Mouse (Mus musculus) bone marrow, adult 2 months (tissue): ENCODE measurements around the gene Epha3. TPM values are rescaled to one million over a fixed set of nuclear protein-coding genes. Genes with fewer than 3 reads are reported as not detected.

ENCODE experiments used
- H3K27ac ChIP-seq: fragments of 200-500 bp; 2 replicates; pipeline ENCODE4 v1.5.1; 2012; ENCODE audit warnings: low read depth, mild to moderate bottlenecking, control low read depth, inconsistent platforms, low read length; ENCODE audit not compliant: control insufficient read depth, poor library complexity, insufficient read depth
- H3K4me1 ChIP-seq: fragments of 200-500 bp; 2 replicates; pipeline ENCODE4 v1.6.1; 2011; ENCODE audit warnings: low read length; ENCODE audit not compliant: control insufficient read depth, insufficient read depth
- H3K4me3 ChIP-seq: fragments of 200-500 bp; replicated peaks from 2 replicates; pipeline ENCODE3; 2011; ENCODE audit warnings: mild to moderate bottlenecking, low read depth, low read length, control low read depth; ENCODE audit not compliant: control insufficient read depth
- CTCF ChIP-seq: fragments of 200-500 bp; IDR thresholded peaks from 2 replicates; pipeline ENCODE4 v1.5.1; 2011; ENCODE audit warnings: low read length, control low read depth; ENCODE audit not compliant: control insufficient read depth, insufficient read depth
- POLR2A ChIP-seq: fragments of 200-500 bp; IDR thresholded peaks from 2 replicates; pipeline ENCODE4 v1.6.1; 2011; ENCODE audit warnings: low read depth, mild to moderate bottlenecking, control low read depth, low read length, borderline replicate concordance; ENCODE audit not compliant: control insufficient read depth
- WGBS: fragments of 180-500 bp; shearing (Covaris S2); methylation state at CpG from one replicate; pipeline ENCODE4 v1.1.7; 2018; 5-methylcytosine and 5-hydroxymethylcytosine counted together
- polyA plus RNA-seq: library from polyadenylated mRNA; stranded (reverse); fragments of >200 nt; gene quantifications from 2 replicates; pipeline ENCODE4 v1.2.4, GENCODE M21; 2011; ENCODE audit warnings: low replicate concordance; ENCODE audit not compliant: missing spikeins, insufficient read depth, insufficient read length

Gene Epha3
- polyA plus RNA-seq, 1 experiment, result 0.45 TPM

DNA sequence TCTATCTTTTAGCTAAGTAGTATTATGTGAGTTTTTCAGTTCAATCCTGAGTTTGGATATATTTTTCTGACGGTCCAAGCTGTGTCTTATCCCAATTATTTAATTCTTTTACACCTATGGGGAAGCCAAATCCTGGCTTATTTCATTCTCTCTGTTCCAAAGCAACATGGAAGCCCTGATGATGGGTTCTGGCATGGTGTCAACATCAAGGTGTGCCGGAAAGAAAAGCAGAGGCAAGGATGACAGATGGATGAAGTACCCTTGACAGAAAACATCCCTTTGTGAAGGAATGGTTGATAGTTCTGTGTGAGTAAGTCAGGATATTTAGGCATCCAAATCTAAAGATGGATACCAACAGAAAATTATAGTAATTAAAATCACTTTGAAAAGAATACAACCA is 21.1 kb downstream of the Epha3 start:
- WGBS, result 73% methylated on average over 2 of the region's 2 CpGs
- TF ChIP-seq POLR2A, result no peak
- no peak for TF ChIP-seq CTCF
- Histone ChIP-seq H3K4me1 (no peaks in the 10 kb centered on the region), H3K27ac (no peak overlapping the region), H3K4me3 (no peak overlapping the region)

- Histone ChIP-seq H3K4me3 (no peak overlapping the region), H3K4me1 (no peaks in the 10 kb centered on the region), H3K27ac (no peak overlapping the region)
- no peak for TF ChIP-seq CTCF
- TF ChIP-seq POLR2A, result no peak
These were observed 26.5 kb downstream of the Epha3 start for GRCm38 (mm10) chr16:63837466-63837865.

GRCm38 (mm10) chr16:63821164-63821563 is 42.8 kb downstream of the Epha3 start:
- Histone ChIP-seq H3K27ac (no peak overlapping the region), H3K4me1 (no peaks in the 10 kb centered on the region)

GRCm38 (mm10) chr16:63817606-63818005 is 46.4 kb downstream of the Epha3 start:
- no peaks in the 10 kb centered on the region for H3K4me1 ChIP-seq
- WGBS, result 68% methylated on average over 6 of the region's 6 CpGs
- no peak overlapping the region for H3K4me3 ChIP-seq
- no peak overlapping the region for H3K27ac ChIP-seq
- TF ChIP-seq CTCF, result no peak
- no peak for TF ChIP-seq POLR2A

More at GRCm38 (mm10) chr16:63821164-63821563, 42.8 kb downstream of the Epha3 start:
- WGBS, result 63% methylated on average over 2 of the region's 2 CpGs
- H3K4me3 ChIP-seq, result no peak overlapping the region
- TF ChIP-seq CTCF, result no peak
- no peak for TF ChIP-seq POLR2A

DNA sequence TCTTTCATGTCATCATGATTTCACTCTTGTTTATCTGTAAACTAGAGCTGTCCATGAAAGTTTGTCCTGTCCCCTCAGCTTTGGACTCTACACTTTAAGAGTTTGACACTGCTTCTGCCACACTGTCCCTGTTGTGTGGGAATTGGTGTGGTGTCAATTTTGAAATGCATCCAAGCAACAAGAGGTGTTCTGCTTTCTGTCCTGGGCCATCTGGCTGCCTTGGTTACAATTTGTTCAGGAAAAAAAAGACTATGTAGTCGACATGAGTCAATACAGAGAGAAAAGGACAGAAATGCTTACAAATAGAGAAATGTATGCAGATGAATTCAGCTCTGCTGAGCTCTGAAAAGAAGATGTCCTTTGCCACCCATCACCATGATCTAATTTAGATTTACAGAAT is 47.3 kb downstream of the Epha3 start:
- no peak overlapping the region for H3K27ac ChIP-seq
- no peak for TF ChIP-seq POLR2A
- no peak for TF ChIP-seq CTCF
- WGBS, result 30% methylated on average over 1 of the region's 1 CpGs
- no peaks in the 10 kb centered on the region for H3K4me1 ChIP-seq
- H3K4me3 ChIP-seq, result no peak overlapping the region

GRCm38 (mm10) chr16:63809871-63810270 is 54.1 kb downstream of the Epha3 start:
- no peaks in the 10 kb centered on the region for H3K4me1 ChIP-seq
- no peak overlapping the region for H3K4me3 ChIP-seq
- no peak overlapping the region for H3K27ac ChIP-seq
- no peak for TF ChIP-seq POLR2A
- 71% methylated on average over 5 of the region's 5 CpGs for WGBS

DNA sequence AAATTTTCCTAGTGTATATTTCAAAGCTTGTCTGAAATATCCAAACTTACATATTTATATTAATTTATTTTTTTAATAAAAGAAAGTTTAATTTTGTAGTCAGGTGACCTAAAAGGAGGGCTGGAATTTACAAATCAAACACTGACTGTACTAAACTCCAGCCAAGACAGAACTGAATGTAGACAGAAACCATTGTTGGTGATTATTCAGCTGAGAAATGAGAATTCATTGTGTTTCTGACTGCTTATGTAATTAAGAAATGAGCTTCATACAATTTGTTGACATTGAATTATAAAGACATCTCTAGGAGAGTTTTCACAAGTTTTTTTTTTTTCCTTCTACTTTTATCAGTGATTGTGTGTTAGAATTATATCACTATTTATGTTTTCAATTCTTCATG is 55.0 kb downstream of the Epha3 start:
- no peak overlapping the region for H3K4me3 ChIP-seq
- H3K4me1 ChIP-seq, result no peaks in the 10 kb centered on the region
- no peak overlapping the region for H3K27ac ChIP-seq
- TF ChIP-seq POLR2A, result no peak
- no peak for TF ChIP-seq CTCF

- H3K4me3 ChIP-seq, result no peak overlapping the region
- no peaks in the 10 kb centered on the region for H3K4me1 ChIP-seq
- TF ChIP-seq CTCF, result no peak
- TF ChIP-seq POLR2A, result no peak
- H3K27ac ChIP-seq, result no peak overlapping the region
- WGBS, result 84% methylated on average over 5 of the region's 5 CpGs
These were observed 57.4 kb downstream of the Epha3 start for GRCm38 (mm10) chr16:63806437-63807129.

- Histone ChIP-seq H3K4me1 (no peaks in the 10 kb centered on the region), H3K4me3 (no peak overlapping the region), H3K27ac (no peak overlapping the region)
- 85% methylated on average over 3 of the region's 3 CpGs for WGBS
- no peak for TF ChIP-seq CTCF
- no peak for TF ChIP-seq POLR2A
These were observed 58.0 kb downstream of the Epha3 start for GRCm38 (mm10) chr16:63806025-63806424.
